Mouse (Mus musculus): Measurements from ENCODE around the gene Sgip1. TPM values are rescaled to one million over a fixed set of nuclear protein-coding genes. Genes with fewer than 3 reads are reported as not detected.

Sgip1 gene
- total RNA-seq, 2 experiments from 2014 or later: 1.7 to 2.9 TPM

DNA sequence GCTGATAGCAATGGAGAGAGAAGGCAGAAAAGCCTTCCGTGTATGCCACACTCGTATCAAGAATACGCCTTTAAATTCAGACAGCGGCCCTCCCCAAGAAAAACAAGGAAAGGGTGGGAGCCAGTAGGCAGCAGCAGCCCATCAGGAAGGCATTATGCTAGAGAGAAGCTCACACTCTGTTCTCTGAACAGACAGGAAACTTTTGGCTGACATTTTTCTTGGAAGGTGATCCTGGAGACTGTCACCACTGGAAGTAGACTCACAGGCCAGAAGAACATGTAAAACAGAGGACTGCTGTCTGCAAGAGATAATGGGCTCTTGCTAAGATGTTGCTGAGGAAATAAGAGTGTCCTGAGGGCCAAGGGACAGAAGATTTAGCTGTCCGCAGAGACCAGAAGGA, 158.6 kb downstream of the Sgip1 start:
- no peak for DNase-seq

DNA sequence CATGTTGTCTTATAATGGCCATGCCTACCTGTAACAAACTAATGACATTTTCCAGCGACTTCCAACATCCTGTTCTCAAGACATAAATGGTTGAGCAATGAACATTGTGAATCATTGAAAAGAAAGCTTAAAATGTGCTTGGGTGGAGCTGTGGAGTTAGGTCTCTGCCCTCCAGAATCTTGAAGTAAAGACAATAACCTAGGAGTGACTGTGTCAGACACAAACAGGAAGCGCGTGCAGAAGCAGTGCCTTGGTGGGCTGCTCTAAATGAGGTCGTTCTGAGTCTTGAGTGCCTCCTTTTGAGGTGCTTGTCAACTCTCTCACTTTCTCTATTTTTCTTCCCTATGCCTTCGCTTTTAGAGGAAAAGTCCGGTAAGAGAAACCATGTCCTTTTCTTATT, 159.1 kb downstream of the Sgip1 start:
- no peak for DNase-seq

DNA sequence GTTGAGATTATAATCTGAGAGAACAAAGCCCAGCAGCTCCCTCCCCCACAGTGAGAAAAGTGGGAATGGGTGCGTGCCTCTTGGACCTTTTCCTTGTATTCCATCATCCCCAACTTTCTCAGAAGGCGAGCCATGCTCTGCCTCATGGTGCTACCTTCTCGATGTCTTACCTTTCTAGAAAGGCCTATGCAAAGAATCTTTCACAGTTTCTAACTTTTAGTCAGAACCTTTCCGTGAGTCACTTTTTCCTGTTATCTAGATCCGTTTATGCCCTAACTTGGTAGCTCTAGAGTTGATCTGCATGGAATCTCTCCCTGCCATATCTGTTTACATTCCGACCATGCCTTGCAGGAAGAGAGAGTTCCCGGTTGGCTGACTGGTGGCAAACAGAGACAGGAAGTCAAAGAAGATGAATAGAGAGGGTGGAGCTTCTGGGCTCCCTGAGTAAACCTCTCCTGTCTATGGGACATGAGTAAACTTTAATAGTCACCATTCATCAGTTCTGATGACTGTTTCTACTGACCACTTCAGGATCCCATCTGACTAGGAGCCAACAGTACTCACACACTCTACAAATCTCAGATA, 166.8 kb downstream of the Sgip1 start:
- no peak for DNase-seq

- DNase-seq: no peak
Observed at GRCm38 (mm10) chr4:102910191-102910590, 169.1 kb downstream of the Sgip1 start.

- no peak for DNase-seq
Observed at GRCm38 (mm10) chr4:102913176-102913575, 172.1 kb downstream of the Sgip1 start.

DNA sequence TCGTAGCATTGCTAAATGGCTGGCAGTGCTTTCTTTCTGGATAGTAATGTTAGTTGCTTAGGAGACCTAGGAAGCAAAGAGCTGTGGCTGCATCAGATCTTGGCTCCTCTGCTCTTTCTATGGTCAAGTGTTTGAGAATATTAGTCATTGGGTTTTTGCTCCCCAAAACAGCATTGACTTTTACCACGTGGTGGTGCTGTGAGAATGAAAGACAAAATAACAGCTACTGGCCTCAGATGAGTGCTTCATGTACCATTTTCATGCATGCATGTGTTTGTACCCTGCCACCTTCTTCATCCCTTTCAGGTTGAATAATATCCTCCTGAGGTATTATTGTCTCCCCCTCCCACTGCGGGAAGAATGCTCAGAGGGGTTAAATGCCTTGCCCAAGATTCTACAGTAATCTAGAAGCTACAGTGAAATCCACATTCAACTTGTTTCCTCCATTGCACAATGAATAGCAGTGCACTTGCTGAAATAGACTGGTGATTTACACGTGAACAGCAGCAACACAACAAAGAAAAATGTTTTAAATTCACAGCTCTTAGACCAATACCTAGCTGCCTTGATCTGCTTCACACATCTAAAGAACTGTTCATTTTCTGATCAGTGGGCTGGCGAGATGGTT, 172.7 kb downstream of the Sgip1 start:
- DNase-seq: no peak

DNA sequence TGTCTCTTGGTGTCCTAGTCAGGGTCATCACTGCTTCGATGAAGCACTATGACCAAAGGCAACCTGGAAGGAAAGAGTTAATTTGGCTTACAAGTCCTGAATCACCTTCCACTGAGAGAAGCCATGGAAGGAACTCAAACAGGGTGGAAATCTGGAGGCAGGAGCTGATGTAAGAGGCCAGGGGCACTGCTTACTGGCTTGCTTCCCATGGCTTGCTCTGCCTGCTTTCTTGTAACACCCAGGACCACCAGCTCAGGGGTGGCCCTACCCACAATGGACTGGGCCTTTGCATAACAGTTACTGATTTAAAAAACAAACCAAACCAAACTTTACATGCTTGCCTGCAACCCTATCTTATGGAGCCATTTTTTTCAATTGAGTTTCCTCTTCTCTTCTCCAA, 177.1 kb downstream of the Sgip1 start:
- DNase-seq: no peak

DNA sequence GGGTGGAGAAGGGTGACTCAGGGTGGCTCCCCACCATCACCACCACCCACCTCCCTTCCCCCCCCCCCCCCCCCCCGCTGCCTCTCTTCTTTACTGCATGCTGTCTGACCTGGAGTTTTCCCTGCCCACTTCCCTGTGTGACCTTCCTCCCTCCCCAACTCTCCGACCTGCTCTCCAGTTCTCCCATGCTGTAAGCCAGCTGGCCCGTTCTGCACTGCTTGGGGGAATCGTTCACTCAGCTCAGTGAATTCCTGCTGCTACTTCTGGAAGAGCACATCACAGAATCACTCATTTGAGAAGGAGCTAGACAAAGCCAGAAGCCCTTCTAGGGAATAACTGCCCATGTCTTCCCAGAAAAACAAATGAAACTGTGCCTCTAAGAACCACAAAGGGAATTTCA, 188.4 kb downstream of the Sgip1 start:
- no peak for DNase-seq

DNA sequence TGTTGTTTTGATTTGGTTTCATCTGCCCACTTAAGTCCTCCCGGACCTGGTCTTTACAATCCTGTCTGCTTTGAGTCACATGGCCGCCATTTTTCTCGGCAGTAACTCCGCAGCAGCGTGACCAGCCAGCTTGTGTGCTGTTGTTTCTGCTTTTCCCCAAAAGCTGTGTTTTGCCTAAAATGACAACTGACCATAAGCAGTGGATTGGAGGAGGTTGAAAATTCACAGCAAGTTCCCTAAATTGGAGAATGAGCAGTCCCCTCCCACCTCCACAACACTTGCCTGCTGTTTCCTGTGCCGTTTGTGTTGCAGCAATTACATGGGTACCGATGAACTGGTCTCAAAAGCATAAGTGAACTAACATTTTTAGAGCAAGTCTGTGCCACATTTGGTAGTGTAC, 189.6 kb downstream of the Sgip1 start:
- no peak for DNase-seq

DNA sequence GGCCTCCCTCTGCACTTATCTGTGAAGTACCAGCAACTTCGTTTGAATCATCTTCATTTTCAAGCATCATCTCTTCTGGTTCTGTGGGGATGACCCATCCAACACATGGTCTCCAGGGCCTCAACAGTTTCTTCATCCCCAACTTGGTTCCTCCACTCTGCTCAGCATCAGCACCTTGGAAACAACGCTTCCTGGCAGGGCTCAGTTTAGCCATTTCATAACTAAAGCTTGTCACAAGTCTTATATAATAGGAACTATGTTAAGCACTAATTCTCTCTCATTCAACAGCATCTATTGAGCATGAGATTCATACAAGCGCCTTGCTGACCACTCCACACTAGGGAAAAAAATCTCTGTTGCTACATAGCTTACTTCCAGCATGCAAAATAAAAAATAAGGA, 199.2 kb downstream of the Sgip1 start:
- no peak for DNase-seq

- no peak for DNase-seq
Observed at GRCm38 (mm10) chr4:102940738-102941137, 199.6 kb downstream of the Sgip1 start.

- DNase-seq: no peak
Observed at GRCm38 (mm10) chr4:102944325-102944724, 203.2 kb downstream of the Sgip1 start.

GRCm38 (mm10) chr4:102952476-102952875, 211.4 kb downstream of the Sgip1 start:
- no peak for DNase-seq

DNA sequence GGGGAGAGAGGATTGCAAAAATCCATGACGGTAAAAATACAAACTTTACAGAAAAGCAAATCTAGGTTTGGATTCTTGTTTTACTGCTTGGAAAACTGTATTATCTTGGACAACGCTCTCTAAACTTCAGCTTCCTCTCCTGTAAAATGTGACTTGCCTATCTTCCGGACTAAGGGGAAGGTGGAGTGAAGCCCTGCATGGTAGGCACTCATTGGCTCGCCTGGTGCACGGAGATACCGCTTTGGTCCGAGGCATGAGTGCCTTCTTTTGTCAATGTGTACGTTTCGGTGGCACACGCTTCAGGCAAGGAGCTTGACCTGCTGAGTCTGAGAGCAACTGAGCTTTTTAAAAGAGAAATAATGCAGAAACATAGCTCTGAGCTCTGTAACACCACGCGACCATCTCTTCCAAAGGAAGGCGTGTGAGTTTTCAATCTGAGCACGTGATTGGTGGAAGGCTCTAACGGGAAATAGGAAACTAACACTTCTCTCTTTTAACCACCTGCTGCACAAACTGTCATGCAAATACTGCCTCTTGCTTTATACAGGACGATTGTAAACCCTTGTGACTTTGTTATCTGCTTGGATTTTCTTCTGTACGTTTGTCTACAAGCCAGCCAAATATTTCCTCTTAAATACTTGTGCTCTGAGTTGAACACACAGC, 214.3 kb downstream of the Sgip1 start:
- DNase-seq: no peak

GRCm38 (mm10) chr4:102959409-102959808, 218.3 kb downstream of the Sgip1 start:
- DNase-seq: no peak

- no peak for DNase-seq
Observed at GRCm38 (mm10) chr4:102964174-102964573, 223.1 kb downstream of the Sgip1 start.

DNA sequence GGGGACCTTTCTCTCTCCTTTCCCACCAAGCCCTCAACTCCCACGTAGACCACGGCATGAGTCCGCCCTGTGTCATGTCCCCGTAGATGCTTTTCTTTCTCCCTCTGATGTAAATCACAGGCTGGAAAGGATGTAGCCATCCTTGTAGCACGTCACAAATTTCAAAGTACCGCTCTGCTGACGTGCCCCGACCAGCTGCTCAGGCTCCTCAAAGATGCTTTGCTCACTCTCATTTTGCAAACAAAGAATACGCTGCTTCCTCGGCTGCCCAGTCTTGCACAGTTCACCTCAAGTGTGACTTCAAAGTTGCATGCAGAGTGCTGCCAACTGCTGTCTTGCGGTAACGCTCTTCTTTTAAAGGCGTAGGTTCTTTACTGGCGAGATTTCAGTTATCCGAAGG, 226.7 kb downstream of the Sgip1 start:
- no peak for DNase-seq

GRCm38 (mm10) chr4:102969599-102969998, 228.5 kb downstream of the Sgip1 start:
- no peak for DNase-seq

DNA sequence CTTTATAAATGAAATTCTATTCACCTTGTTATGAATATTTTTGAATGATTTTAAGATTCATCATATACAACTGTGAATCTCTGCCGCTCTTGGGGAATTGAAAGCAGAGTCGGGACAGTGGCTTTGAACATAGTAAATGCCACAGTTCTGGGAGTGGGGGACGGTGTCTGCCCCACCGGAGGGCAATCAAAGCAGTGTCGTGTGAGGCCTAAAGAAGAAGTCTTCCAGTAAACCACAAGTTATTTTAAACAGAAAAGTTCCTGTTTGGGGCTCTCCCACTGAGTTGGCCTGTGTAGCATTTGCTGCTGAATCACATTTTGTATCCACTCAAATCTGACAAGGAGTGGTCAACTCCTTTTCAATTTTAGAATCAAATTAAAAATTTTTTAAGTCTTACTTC, 230.1 kb downstream of the Sgip1 start:
- no peak for DNase-seq

DNA sequence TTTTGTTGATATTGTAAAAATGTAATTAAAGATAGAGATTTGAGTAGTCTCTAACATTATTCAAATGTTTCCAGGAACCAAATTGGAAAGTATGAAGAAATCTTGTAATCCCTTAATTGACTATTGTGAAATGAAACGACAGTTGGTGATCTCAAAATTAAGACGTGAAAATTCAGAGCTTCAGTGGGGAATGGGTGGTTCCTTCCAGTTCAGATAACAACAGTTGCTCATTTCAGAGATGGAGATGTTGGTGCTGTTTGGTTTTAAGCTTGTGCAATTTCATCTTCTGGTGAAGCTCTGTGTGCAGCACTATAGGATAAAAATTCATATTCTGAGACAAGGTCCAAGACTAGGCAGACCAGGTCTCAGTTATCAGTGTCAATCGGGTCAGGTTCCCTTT, 231.0 kb downstream of the Sgip1 start:
- no peak for DNase-seq

GRCm38 (mm10) chr4:102974172-102974571, 233.1 kb downstream of the Sgip1 start:
- no peak for DNase-seq

DNA sequence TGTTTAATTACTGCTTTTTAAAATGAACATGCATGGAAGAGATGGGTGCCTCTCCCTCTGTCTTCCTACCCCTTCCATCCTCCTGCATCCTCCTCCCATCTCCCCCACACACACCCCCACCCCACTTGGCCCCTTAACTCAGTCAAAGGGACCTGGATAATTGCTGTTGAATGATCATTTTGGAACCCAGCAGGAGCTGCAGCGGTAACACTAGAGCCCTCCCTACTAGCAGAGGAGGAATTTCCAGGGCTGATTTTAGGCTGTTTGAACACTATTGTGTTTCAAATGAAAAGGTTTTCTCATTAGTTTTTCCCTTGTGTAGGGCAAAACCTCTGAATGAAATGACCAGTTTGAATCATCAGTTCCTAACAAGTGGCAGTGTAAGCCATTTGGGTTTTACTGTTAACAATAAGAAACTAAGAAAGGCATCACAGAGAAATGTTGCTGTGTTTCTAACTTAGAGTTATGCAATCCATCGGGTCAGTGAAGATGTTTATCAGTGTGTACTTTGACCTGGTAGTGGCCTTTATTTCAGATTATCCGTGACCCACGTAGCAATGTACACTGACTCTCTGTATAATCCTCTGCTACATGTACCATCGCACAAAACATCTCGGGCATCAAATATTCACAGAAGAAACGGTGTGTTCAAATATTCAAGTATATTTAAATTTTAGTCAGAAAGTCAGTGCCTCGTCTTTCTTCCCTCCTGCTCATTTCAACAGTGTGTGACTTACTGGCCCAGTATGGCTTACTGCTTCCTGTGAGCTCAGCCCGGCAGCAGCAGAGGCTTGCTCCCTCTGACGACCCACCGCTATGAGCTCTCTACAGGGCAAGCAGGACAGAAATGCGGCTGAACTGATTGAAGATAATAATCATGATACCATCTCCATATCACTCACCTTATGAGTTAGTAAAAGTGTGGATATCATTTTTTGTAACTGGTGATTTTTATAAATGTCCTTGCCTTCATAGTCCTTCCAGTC, 235.5 kb downstream of the Sgip1 start:
- no peak for DNase-seq

Measured in gastrocnemius, postnatal 10 days (tissue).